28 mouse cellular contexts compared by ENCODE assay signal in genomic region chr8:123505695-123506094, GRCm38 (mm10). TPM values are rescaled to one million over a fixed set of nuclear protein-coding genes. Genes with fewer than 3 reads are reported as not detected.
DNase-seq lines count a peak whose midpoint lies in the region; ATAC-seq lines count a peak whose summit lies in the region.
"Had no signal": no experiment of that assay in that cellular context is flagged by ENCODE, and none has a peak within 500 bp of the region (broad histone marks: within the 10 kb centered on the region; RNA-seq: fewer than 3 reads in every experiment).

No protein-coding gene starts in this region.

- ATAC-seq in frontal cortex, adult (ENCODE audit: low TSS enrichment) = 0 out of 2 replicates have a peak, but pooled peaks have one; percentile 25
- 0 out of 2 replicates have a peak, but pooled peaks have one; percentile 54 for ATAC-seq in kidney, embryonic 15.5 days (replicated peaks; ENCODE audit: low FRiP score)
- ATAC-seq: activated CD4-positive, CD25-positive, alpha-beta regulatory T cell, adult 4 months; CD4-positive, CD25-positive, alpha-beta regulatory T cell, adult 4 months; forebrain, embryonic 14.5 days; forebrain, embryonic 16.5 days had no signal

- no peak overlapping the region for H3K4me2 ChIP-seq in kidney, embryonic 15.5 days
- H3K4me2 ChIP-seq: embryonic facial prominence, embryonic 13.5 days; embryonic facial prominence, embryonic 15.5 days; forebrain, embryonic 12.5 days had no signal

- peaks cover 21% of the 10 kb centered on the region for H3K4me1 ChIP-seq in kidney, embryonic 15.5 days
- H3K4me1 ChIP-seq: embryonic facial prominence, embryonic 13.5 days; embryonic facial prominence, embryonic 15.5 days; forebrain, embryonic 10.5 days; forebrain, embryonic 12.5 days had no signal

- WGBS in kidney, embryonic 15.5 days = 39% methylated on average over 9 of the region's 9 CpGs

- H3K9me3 ChIP-seq in kidney, embryonic 15.5 days (replicated peaks) = 0 out of 2 replicates have a peak, but pooled peaks cover 4% of the 10 kb centered on the region
- H3K9me3 ChIP-seq: embryonic facial prominence, embryonic 13.5 days; embryonic facial prominence, embryonic 15.5 days; forebrain, embryonic 12.5 days had no signal

- no peak for DNase-seq in frontal cortex, postnatal 10 days (ENCODE audit: low spot score in 2 of 2)
- no peak for DNase-seq in kidney, adult 11 months
- DNase-seq in brain, adult 2 months (ENCODE audit: low read depth, low spot score) = peak; percentile 57
- DNase-seq: adrenal gland, adult 8-10 months; adrenal gland, postnatal 14 days; adrenal gland, postnatal 36 days; B cell, adult 2 months; cerebellum, adult 11 months; cerebellum, adult 18-20 months; cerebellum, adult 8-10 months; cerebellum, adult 9-11 months; cerebellum, postnatal 14 days; cerebellum, postnatal 36 days; embryo, embryonic 11 days had no signal

- H3K36me3 ChIP-seq in kidney, embryonic 15.5 days = peaks cover 90% of the 10 kb centered on the region

- H3K4me3 ChIP-seq in kidney, embryonic 15.5 days (replicated peaks) = no peak overlapping the region
- H3K4me3 ChIP-seq: embryonic facial prominence, embryonic 13.5 days; embryonic facial prominence, embryonic 15.5 days; erythroblast, embryonic 14.5 days; forebrain, embryonic 10.5 days; forebrain, embryonic 12.5 days had no signal

- 0 out of 2 replicates have a peak overlapping the region, but pooled peaks have one; percentile 66 for H3K27ac ChIP-seq in kidney, embryonic 15.5 days
- H3K27ac ChIP-seq: embryonic facial prominence, embryonic 13.5 days; embryonic facial prominence, embryonic 15.5 days; forebrain, embryonic 10.5 days; forebrain, embryonic 12.5 days had no signal

- no peak overlapping the region for H3K9ac ChIP-seq in kidney, embryonic 15.5 days
- H3K9ac ChIP-seq: embryonic facial prominence, embryonic 13.5 days; embryonic facial prominence, embryonic 15.5 days; forebrain, embryonic 12.5 days had no signal

- H3K27me3 ChIP-seq in kidney, embryonic 15.5 days = no peaks in the 10 kb centered on the region
- H3K27me3 ChIP-seq: CH12.LX; embryonic facial prominence, embryonic 13.5 days; embryonic facial prominence, embryonic 15.5 days; forebrain, embryonic 12.5 days; Patski had no signal

RNA-seq across cellular contexts. Expression of gene Dbndd1, which starts 9.6 kb away (rescaled TPM):
- polyA plus RNA-seq in kidney, embryonic 15.5 days (2015; fragmentation: Nextera tagmentation; extraction: Ambion mirVana) = 4.1 and 4.2 TPM in 2 replicates
- polyA plus RNA-seq: erythroblast, embryonic 14.5 days; G1E had no signal

RNA-seq across cellular contexts. Expression of gene Gas8, which starts 12.9 kb away (rescaled TPM):
- polyA plus RNA-seq in kidney, embryonic 15.5 days (2015; fragmentation: Nextera tagmentation; extraction: Ambion mirVana) = 34.4 and 35.8 TPM in 2 replicates

RNA-seq across cellular contexts. Expression of gene Afg3l1, which starts 28.0 kb away (rescaled TPM):
- 54.3 and 66.8 TPM in 2 replicates for polyA plus RNA-seq in kidney, embryonic 15.5 days (2015; fragmentation: Nextera tagmentation; extraction: Ambion mirVana)
